Mouse (Mus musculus): ENCODE measurements around the gene Havcr2.
"Not testable (repeated sequence)": the region's sequence is repeated elsewhere in the genome, so short reads cannot be mapped to it uniquely, and the experiment has no call there.

The Havcr2 gene

GRCm38 (mm10) chr11:46461931-46462330 lies 7.2 kb downstream of the Havcr2 start:
- DNase-seq: no peak

DNA sequence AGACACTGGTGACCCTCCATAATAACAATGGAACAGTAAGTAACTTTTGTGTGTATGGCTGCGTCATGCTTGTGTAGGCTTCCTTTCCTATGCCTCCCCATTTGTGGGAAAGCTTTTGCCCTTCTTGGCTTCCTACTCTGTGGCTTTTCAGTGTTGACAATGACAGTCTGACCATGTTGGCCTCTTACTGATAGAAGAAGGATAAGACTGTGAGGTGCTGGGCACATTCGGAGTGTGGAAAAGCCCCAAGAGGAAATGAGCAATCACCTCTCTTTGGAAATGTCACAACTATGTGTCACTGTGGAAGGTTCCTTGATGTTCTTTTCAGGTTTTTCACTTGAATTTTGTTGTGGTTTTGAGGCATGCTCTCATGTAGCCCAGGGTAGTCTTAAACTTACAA lies 12.1 kb downstream of the Havcr2 start:
- DNase-seq: no peak

- DNase-seq: no peak
Measured at GRCm38 (mm10) chr11:46474220-46474619, 19.5 kb downstream of the Havcr2 start.

GRCm38 (mm10) chr11:46479311-46479710 lies 24.6 kb downstream of the Havcr2 start:
- DNase-seq: no peak

DNA sequence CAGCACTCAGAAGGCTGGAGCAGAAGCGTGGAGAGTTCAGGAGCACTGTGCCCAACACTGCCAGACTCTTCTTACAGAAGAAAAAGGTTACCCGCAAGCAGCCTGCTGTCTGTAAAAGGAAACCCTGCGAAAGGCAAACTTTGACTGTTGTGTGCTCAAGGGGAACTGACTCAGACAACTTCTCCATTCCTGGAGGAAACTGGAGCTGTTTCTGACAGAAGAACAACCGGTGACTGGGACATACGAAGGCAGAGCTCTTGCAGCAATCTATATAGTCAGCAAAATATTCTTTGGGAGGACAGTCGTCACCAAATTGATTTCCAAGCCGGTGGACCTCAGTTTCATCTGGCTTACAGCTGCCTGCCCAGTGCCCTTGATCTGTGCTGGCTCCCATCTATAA lies 25.8 kb downstream of the Havcr2 start:
- DNase-seq: no peak

DNA sequence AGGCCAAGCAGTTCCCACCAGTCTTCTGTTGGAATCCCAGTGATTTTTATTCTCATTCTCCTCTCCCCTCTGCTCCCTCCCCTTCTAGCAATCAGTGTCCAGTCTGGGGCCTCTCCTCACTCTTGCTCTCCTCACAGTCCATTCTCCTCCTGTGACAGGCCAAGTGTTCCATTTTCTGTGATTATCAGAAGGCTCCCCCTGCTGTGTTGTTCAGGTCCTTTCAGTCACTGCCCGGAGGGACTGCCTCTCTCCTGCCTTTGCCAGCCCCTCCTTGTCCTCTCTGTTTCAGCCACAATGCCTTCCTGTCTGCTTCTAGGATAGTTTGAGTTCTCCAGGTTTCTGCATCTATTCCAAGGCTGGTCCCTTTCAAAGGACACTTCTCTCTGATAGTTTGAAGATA lies 33.5 kb downstream of the Havcr2 start:
- no peak for DNase-seq

DNA sequence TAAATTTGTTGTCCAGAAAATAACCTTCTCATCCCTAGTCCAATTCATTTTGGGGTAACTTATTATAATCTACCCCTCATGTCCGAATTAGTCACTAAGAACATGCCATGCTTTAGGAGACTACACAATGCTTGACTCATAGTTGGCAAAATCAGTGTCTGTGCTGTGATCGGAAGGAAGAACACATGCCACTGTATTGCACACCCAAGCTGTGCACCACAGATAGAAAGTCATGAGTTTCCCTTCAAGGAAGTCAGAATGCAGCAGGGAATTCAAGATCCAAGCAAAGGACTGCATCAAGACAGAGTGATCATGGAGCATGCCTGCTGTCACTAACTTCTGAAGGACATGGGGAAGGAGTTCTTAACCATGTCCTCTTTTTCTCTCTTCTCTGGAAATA lies 33.9 kb downstream of the Havcr2 start:
- DNase-seq: no peak

DNA sequence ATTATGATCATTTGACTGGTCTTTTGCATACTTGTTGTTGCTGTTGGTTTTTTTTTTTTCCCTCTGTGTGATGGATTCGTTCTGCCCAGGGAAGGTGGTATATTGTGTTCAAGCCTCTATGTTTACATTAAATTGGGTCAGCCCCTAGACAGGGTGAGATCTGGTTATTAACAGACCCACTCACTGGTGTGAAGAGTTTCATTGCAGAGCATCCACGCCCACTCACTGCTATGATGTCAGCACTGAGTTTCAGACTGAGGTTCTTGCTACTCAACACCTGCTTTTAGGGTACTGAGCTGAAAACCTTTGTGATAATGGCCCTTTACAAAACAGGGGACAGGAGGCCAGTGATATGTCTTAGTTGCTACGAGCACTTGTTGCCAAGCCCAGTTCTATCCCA lies 52.4 kb downstream of the Havcr2 start:
- no peak for DNase-seq

- DNase-seq: no peak
Measured at GRCm38 (mm10) chr11:46509900-46510299, 55.2 kb downstream of the Havcr2 start.

DNA sequence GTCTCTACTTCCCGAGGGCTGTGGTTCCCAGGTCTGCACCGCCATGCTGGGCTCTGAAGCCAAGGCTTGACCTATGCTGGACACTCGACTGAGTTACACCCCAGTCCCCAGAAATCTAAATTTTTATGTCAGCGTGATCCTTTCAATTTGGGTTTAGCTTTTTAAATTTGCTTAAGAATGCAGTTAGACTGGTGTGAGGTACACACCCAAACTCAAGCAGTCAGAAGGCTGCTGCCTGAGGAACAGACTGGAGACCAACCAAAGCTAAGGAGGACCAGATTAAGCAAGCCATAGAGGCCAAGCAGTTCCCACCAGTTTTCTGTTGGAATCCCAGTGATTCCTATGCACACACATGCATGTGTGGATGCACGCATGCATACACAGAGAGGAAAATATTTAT lies 66.6 kb downstream of the Havcr2 start:
- DNase-seq: not testable (repeated sequence)

DNA sequence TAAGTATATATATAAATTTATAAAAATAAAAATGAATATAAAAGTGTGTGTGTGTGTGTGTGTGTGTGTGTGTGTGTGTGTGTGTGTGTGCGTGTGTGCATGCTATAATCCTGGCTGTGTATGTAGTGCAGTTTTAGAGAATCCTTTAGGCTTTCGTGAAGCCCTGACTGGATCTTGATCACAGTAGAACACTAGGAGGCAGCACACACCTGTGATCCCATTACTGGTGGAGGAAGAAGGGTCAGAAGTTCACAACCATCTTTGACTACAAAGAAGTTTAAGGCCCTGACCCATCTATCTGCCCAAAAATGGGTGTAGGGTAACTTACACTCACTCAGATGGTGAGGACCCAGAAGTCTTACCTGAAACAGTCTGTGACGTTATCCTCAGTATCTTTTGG lies 68.0 kb downstream of the Havcr2 start:
- DNase-seq: no peak

GRCm38 (mm10) chr11:46523912-46524311 lies 69.2 kb downstream of the Havcr2 start, which contains the start of gene Gm12169:
TSS of gene Gm12169 (plus strand) at chr11:46524212.
- no peak for DNase-seq

DNA sequence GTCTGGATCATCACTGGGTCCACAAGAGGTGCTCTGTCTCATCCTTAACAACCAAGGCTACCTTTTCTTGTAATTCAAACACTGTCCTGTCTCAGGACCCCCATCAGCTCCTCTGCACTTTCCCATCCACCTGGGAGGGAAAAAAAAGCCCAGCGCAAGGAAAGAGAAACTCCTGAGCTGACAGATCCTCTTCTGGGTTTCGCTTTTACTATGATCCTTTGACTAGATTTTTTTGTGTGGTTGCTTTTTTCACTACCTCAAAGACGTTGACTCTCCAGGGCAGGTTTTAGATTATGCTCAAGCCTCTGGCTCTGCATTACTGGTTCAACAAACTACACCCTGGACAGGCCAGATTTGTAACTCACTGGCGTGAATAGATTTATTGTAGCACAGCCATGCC lies 75.4 kb downstream of the Havcr2 start:
- DNase-seq: no peak
